Mouse (Mus musculus) embryonic facial prominence, embryonic 14.5 days (tissue): ENCODE results near the gene Lcn9. TPM values are rescaled to one million over a fixed set of nuclear protein-coding genes. Genes with fewer than 3 reads are reported as not detected.

ENCODE experiments used
- ATAC-seq: fragments of 200-750 bp; cut with Nextera tagmentation; 2 replicates; pipeline ENCODE4 v1.8.0; 2017; ENCODE audit warnings: low read depth, moderate number of reproducible peaks, moderate TSS enrichment
- DNase-seq: peaks from one replicate; pipeline ENCODE4 v3.0.0-alpha.2; 2015; ENCODE audit warnings: low spot score
- H3K27ac ChIP-seq: fragments of 300-500 bp; sonication (generic); replicated peaks from 2 replicates; pipeline ENCODE4 v1.5.1; 2014; ENCODE audit warnings: low read depth, mild to moderate bottlenecking, low read length, moderate library complexity
- H3K27me3 ChIP-seq: fragments of 300-500 bp; sonication (generic); replicated peaks from 2 replicates; pipeline ENCODE4 v1.6.1; 2014; ENCODE audit warnings: low read length; ENCODE audit not compliant: control insufficient read depth, insufficient read depth
- H3K36me3 ChIP-seq: fragments of 300-500 bp; sonication (generic); 2 replicates; pipeline ENCODE4 v1.6.1; 2014; ENCODE audit warnings: low read length, mixed read lengths; ENCODE audit not compliant: control insufficient read depth, insufficient read depth
- H3K4me1 ChIP-seq: fragments of 300-500 bp; sonication (generic); 2 replicates; pipeline ENCODE4 v1.6.1; 2014; ENCODE audit warnings: antibody characterized with exemption, low read length; ENCODE audit not compliant: control insufficient read depth, insufficient read depth
- H3K4me2 ChIP-seq: fragments of 300-500 bp; sonication (generic); 2 replicates; pipeline ENCODE4 v1.6.1; 2014; ENCODE audit warnings: low read depth, mild to moderate bottlenecking, low read length, moderate library complexity, mixed read lengths
- H3K4me3 ChIP-seq: fragments of 300-500 bp; sonication (generic); 2 replicates; pipeline ENCODE4 v1.5.1; 2014; ENCODE audit warnings: low read depth, mild to moderate bottlenecking, low read length
- H3K9ac ChIP-seq: fragments of 300-500 bp; sonication (generic); 2 replicates; pipeline ENCODE4 v1.6.1; 2014; ENCODE audit warnings: low read depth, mild to moderate bottlenecking, low read length, moderate library complexity, mixed read lengths
- H3K9me3 ChIP-seq: fragments of 300-500 bp; sonication (generic); 2 replicates; pipeline ENCODE4 v1.6.1; 2016; ENCODE audit warnings: low read length; ENCODE audit not compliant: control insufficient read depth
- WGBS: fragments of 180-500 bp; shearing (Covaris S2); extraction: QIAGEN DNeasy Blood & Tissue Kit; methylation state at CpG from one replicate; pipeline ENCODE4 v1.1.7; 2014; 5-methylcytosine and 5-hydroxymethylcytosine counted together
- polyA plus RNA-seq: library from polyadenylated mRNA; unstranded; fragments of >200 nt; fragmentation: Nextera tagmentation; extraction: Ambion mirVana; gene quantifications from 2 replicates; pipeline ENCODE4 v1.2.1, GENCODE M21; 2014

The Lcn9 gene
- polyA plus RNA-seq, 1 experiment from 2014 or later, result not detected

GRCm38 (mm10) chr2:25859891-25860290 lies 36.9 kb downstream of the Lcn9 start:
- Histone ChIP-seq H3K36me3 (no peaks in the 10 kb centered on the region), H3K9ac (no peak overlapping the region), H3K4me2 (no peak overlapping the region), H3K4me3 (no peak overlapping the region), H3K27ac (no peak overlapping the region), H3K9me3 (no peaks in the 10 kb centered on the region), H3K4me1 (peaks cover 11% of the 10 kb centered on the region), H3K27me3 (peaks cover 15% of the 10 kb centered on the region)
- 74% methylated on average over 3 of the region's 3 CpGs for WGBS
- ATAC-seq, result no peak
- no peak for DNase-seq

GRCm38 (mm10) chr2:25862038-25862437 lies 39.1 kb downstream of the Lcn9 start:
- Histone ChIP-seq H3K4me1 (peaks cover 11% of the 10 kb centered on the region), H3K27ac (no peak overlapping the region), H3K27me3 (peaks cover 21% of the 10 kb centered on the region), H3K4me2 (no peak overlapping the region), H3K36me3 (no peaks in the 10 kb centered on the region), H3K9ac (no peak overlapping the region), H3K4me3 (no peak overlapping the region), H3K9me3 (no peaks in the 10 kb centered on the region)
- DNase-seq, result no peak
- no peak for ATAC-seq
- 52% methylated on average over 2 of the region's 2 CpGs for WGBS

- H3K27ac ChIP-seq, result no peak overlapping the region
- H3K4me2 ChIP-seq, result peak overlapping the region; percentile 90
- no peaks in the 10 kb centered on the region for H3K9me3 ChIP-seq
- 61% methylated on average over 5 of the region's 5 CpGs for WGBS
- peaks cover 21% of the 10 kb centered on the region for H3K27me3 ChIP-seq
- no peak for ATAC-seq
- no peaks in the 10 kb centered on the region for H3K36me3 ChIP-seq
- H3K4me1 ChIP-seq, result peaks cover 11% of the 10 kb centered on the region
- no peak overlapping the region for H3K4me3 ChIP-seq
- no peak overlapping the region for H3K9ac ChIP-seq
- no peak for DNase-seq
Measured at GRCm38 (mm10) chr2:25862696-25863270, 39.8 kb downstream of the Lcn9 start.

- Histone ChIP-seq H3K9ac (0 out of 2 replicates have a peak within 1 kb of the TSS, but pooled peaks have one; percentile 42), H3K27ac (no peak within 1 kb of the TSS), H3K27me3 (peaks cover 21% of the 10 kb centered on the region), H3K9me3 (no peaks in the 10 kb centered on the region), H3K4me1 (peaks cover 11% of the 10 kb centered on the region), H3K4me3 (peak within 1 kb of the TSS; percentile 41), H3K36me3 (no peaks in the 10 kb centered on the region), H3K4me2 (peak within 1 kb of the TSS; percentile 90)
- peak; percentile 24; the same call in 1 of the 2 replicates for ATAC-seq
- WGBS, result 2% methylated on average over 36 of the region's 53 CpGs
- DNase-seq, result peak; percentile 39
Measured at GRCm38 (mm10) chr2:25863337-25864131, 40.6 kb downstream of the Lcn9 start, which contains the start of gene Kcnt1. TSS of gene Kcnt1 (plus strand) at chr2:25863734.

- no peak overlapping the region for H3K9ac ChIP-seq
- DNase-seq, result no peak
- peaks cover 21% of the 10 kb centered on the region for H3K27me3 ChIP-seq
Measured at GRCm38 (mm10) chr2:25864230-25864629, 41.3 kb downstream of the Lcn9 start.

GRCm38 (mm10) chr2:25865412-25865811 lies 42.5 kb downstream of the Lcn9 start:
- WGBS, result 2% methylated on average over 4 of the region's 4 CpGs
- Histone ChIP-seq H3K36me3 (no peaks in the 10 kb centered on the region), H3K9ac (no peak overlapping the region), H3K9me3 (no peaks in the 10 kb centered on the region), H3K4me1 (peaks cover 11% of the 10 kb centered on the region), H3K27ac (no peak overlapping the region), H3K4me3 (no peak overlapping the region), H3K27me3 (peaks cover 21% of the 10 kb centered on the region), H3K4me2 (no peak overlapping the region)
- DNase-seq, result peak; percentile 67
- ATAC-seq, result no peak

More at GRCm38 (mm10) chr2:25864230-25864629, 41.3 kb downstream of the Lcn9 start:
- Histone ChIP-seq H3K4me3 (peak overlapping the region; percentile 41), H3K36me3 (no peaks in the 10 kb centered on the region), H3K27ac (no peak overlapping the region), H3K4me1 (peaks cover 11% of the 10 kb centered on the region), H3K9me3 (no peaks in the 10 kb centered on the region), H3K4me2 (peak overlapping the region; percentile 90)
- WGBS, result 5% methylated on average over 17 of the region's 18 CpGs
- no peak for ATAC-seq

- no peaks in the 10 kb centered on the region for H3K9me3 ChIP-seq
- no peak overlapping the region for H3K4me3 ChIP-seq
- peaks cover 11% of the 10 kb centered on the region for H3K4me1 ChIP-seq
- H3K36me3 ChIP-seq, result no peaks in the 10 kb centered on the region
- no peak for DNase-seq
- 63% methylated on average over 4 of the region's 5 CpGs for WGBS
- no peak for ATAC-seq
- no peak overlapping the region for H3K27ac ChIP-seq
- H3K9ac ChIP-seq, result no peak overlapping the region
- peaks cover 21% of the 10 kb centered on the region for H3K27me3 ChIP-seq
- H3K4me2 ChIP-seq, result no peak overlapping the region
Measured at GRCm38 (mm10) chr2:25866656-25867055, 43.7 kb downstream of the Lcn9 start.
